Mouse (Mus musculus) megakaryocyte progenitor cell, adult 5-6 weeks (primary cell): Measurements from ENCODE around the gene Rtl8c. TPM values are rescaled to one million over a fixed set of nuclear protein-coding genes. Genes with fewer than 3 reads are reported as not detected.
"Not testable (repeated sequence)": the region's sequence is repeated elsewhere in the genome, so short reads cannot be mapped to it uniquely, and the experiment has no call there.

Source experiments
- ATAC-seq: replicated peaks from 2 replicates; pipeline ENCODE4 v1.8.0; 2016; ENCODE audit warnings: mild to moderate bottlenecking, moderate TSS enrichment, inconsistent platforms; ENCODE audit not compliant: poor library complexity
- total RNA-seq, 2 experiments: library from RNA; stranded (forward) in 1 of 2; stranded (reverse) in 1 of 2; fragments of 157-497, 149-512 nt in 1 of 2; fragments of 200-1000 nt in 1 of 2; gene quantifications; 2 replicates each; pipeline versions ENCODE4 v1.2.3 to v1.2.4; 2015 to 2017

The Rtl8c gene
- 3.6 and 13.3 TPM in 2 replicates for total RNA-seq (2015)
- total RNA-seq (2017) = 8.4 TPM in 1 of 2 replicates, not detected in the other

- ATAC-seq = peak; percentile 97
Measured at GRCm38 (mm10) chrX:53607242-53608121, at the start of gene Rtl8c. Gene Rtl8c, plus strand, starts transcription at chrX:53608032.

GRCm38 (mm10) chrX:53579311-53579710 lies 28.5 kb upstream of the Rtl8c start:
- ATAC-seq = no peak

GRCm38 (mm10) chrX:53581407-53581806 lies 26.4 kb upstream of the Rtl8c start:
- not testable (repeated sequence) for ATAC-seq

DNA sequence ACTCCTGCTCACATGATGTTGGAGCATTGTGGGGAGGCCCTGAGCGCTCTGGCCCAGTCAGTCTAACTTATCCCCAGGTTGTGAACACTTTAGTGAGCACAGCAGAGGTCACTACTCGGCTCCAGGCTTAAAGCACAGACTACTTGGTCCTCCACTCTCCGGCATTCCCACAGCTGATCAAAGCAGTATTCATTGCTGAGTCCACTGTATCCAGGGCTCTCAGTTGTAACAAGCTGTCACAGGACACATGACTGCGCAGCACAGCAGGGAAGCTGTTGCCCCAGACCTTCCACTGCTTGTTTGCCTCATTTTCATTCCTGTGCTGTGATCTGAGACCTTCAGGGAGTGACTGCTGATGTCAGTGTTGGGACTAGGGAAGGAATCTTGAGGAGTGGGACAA lies 24.4 kb upstream of the Rtl8c start:
- not testable (repeated sequence) for ATAC-seq

GRCm38 (mm10) chrX:53599993-53600392 lies 7.8 kb upstream of the Rtl8c start:
- peak; percentile 71 for ATAC-seq

DNA sequence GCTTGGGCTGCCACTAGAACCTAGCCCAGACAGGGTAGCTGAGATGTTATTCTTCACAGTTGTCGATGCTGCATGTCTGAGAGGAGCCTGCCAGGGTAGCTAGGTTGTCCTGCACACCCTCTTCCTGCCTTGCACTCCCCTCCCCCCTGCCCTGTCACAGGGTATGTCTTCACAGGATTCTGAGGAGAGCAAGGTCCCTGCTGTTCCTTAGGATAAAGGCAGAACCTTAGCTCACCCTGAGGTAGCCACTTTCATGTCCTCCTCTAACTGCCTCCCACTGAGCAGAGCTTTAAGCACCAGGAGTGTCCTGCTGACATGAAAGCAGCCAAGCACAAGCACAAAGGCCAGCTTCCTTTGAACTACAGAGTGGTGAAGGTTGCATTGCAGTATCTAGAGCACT lies 1.7 kb upstream of the Rtl8c start:
- ATAC-seq = not testable (repeated sequence)

DNA sequence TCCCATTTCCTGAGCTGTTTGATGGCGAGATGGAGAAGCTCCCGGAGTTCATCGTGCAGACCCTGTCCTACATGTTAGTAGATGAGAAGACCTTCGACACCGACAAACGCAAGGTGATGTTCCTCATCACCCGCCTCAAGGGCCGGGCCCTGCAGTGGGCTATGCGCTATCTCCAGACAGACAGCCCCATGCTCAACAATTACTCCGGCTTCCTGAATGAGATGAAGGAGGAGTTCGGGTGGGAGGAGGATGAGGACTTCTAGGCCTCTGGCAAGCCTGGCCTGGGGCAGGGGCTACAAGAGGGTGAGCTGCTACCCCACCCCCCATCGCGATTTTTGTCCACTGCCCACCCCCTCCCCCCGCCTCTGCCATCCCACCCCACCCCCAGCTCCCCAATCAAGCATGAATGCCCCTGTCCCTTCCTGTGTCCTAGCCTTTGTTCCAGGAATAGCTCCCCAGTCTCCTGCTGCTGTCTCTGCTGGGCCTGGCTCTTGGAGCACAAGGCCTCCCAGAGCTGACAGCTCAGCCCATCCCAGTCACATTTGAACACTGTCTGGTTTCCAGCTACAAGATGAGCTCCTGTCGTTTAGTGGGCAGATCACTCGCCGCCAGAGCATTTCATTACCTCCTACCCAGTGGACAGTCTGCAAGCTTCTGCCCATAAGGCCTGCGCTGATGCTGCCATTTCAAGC lies 436 bp downstream of the Rtl8c start:
- 0 out of 2 replicates have a peak, but pooled peaks have one; percentile 3 for ATAC-seq

- ATAC-seq = not testable (repeated sequence)
Measured at GRCm38 (mm10) chrX:53608879-53609278, 1.0 kb downstream of the Rtl8c start, which contains the start of gene Gm14597. Gene Gm14597, minus strand, starts transcription at chrX:53608979.

GRCm38 (mm10) chrX:53610571-53610970 lies 2.7 kb downstream of the Rtl8c start:
- peak; percentile 78 for ATAC-seq

DNA sequence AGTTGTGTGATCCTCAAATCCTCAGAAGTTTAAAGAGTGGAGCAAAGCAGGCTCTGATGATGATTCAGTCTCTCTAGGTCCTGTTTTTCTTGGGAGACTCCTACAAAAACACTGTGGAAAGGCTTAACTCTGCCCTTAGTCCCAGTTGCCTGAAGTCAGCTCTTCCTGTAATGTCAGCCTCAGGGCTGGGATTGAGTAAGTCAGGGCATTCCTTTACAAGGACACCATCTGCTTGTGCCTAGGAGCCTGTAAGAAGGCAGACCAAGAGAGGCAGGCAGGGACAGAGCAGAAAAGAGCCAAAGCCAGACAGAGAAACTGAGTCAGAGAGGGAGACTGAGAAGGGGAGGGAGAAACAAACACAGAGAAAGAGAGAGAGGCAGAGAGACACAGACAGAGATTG lies 3.6 kb downstream of the Rtl8c start:
- ATAC-seq = not testable (repeated sequence)

DNA sequence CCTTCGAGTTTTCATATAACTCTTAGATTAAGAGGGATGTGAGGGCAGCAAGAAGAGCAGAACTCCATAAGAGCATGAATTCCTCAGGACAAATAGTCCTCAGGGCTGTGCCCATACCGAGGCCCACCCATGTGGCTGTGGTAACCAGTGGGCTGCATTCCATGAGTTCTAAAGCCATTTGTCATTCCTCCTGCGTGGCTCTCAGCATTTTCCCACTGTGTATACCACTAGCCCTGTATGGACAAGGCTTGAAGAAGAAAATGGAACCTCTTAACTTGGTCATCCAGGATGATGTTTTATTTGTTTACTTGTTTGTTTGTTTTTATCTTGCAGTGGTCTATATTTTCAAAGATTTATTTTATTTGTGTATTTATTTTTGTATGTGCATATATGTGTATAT lies 30.3 kb downstream of the Rtl8c start:
- not testable (repeated sequence) for ATAC-seq

- not testable (repeated sequence) for ATAC-seq
Measured at GRCm38 (mm10) chrX:53642604-53642979, 34.8 kb downstream of the Rtl8c start.

DNA sequence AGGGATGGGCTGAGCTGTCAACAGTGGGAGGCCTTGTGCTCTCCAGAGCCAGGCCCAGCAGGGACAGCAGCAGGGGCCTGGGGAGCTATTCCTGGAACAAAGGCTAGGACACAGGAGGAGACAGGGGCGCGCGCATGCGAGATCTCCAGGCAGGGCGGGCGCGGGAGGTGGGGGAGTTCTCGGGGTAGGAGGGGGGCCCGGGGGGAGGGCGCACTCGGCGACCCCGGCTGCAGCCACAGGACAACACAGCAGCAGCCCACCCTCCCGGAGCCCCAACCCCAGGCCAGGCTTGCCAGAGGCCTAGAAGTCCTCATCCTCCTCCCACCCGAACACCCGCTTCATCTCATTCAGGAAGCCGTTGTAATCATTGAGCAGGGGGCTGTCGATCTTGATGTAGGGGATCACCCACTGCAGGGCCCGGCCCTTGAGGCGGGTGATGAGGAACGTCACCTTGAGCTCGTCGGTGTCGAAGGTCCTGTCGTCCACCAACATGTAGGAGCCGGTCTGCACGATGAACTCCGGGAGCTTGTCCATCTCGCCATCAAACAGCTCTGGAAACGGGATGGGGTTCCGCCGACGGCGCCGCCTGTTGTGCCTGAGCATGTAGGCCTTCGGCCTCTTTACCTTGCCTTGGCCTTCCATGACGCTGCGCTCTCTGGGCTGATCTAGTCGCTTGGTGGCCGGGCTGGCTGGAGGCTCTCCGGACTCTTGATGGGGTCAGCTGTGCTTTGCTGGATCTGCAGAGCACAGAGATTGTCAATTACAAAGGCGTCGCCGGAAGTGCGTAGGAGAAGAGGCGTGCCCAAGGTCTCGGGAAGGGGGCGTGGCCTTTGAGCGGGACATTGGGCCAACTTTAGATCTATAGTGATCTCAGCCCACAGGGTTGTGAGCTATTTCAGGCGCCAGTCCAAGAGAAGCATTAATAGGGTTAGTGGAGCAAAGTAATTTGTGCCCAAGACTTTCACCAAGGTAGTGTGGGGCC lies 35.4 kb downstream of the Rtl8c start, which contains the start of gene Rtl8a:
Gene Rtl8a (minus strand): TSS at position 703 of the 982 bp plus-strand sequence.
- peak; percentile 99 for ATAC-seq

DNA sequence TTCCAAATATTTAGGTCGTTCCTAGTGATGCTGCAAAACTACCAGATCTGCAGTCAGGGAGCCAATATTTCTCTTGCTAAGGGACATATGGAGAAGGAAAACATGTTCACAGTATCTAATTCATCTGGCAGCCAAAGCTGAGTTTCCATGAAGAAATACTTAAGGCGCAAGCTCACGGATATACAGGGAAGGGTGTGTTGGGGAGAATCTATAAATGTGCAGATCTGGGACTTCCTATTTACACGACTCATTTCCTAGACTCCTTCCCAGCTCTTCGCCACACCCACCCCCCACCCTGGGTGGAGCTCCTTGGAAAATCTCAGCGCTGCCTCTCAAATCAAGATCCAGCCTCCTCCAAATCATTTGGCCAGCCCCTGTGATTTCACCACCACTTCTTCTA lies 38.1 kb downstream of the Rtl8c start:
- ATAC-seq = no peak

GRCm38 (mm10) chrX:53652917-53653316 lies 45.1 kb downstream of the Rtl8c start:
- peak; percentile 71 for ATAC-seq

Other genes starting within 250 kb of the Rtl8c start
- 30.3 and 30.6 TPM in 2 replicates for gene Mospd1, start 237.5 kb upstream of the Rtl8c start, total RNA-seq (2015)
- 21.4 and 26.9 TPM in 2 replicates for gene Mospd1, start 237.5 kb upstream of the Rtl8c start, total RNA-seq (2017)
- not detected in 2 replicates for gene Etd, start 173.1 kb upstream of the Rtl8c start, total RNA-seq (2015)
- gene Etd, start 173.1 kb upstream of the Rtl8c start, total RNA-seq (2017) = not detected in 2 replicates
- not detected in 2 replicates for gene Gm14597, start 947 bp downstream of the Rtl8c start, total RNA-seq (2015)
- not detected in 2 replicates for gene Gm14597, start 947 bp downstream of the Rtl8c start, total RNA-seq (2017)
- gene Rtl8a, start 35.6 kb downstream of the Rtl8c start, total RNA-seq (2015) = 9.8 and 11.0 TPM in 2 replicates
- gene Rtl8a, start 35.6 kb downstream of the Rtl8c start, total RNA-seq (2017) = 3.3 and 7.3 TPM in 2 replicates
- gene Rtl8b, start 62.4 kb downstream of the Rtl8c start, total RNA-seq (2015) = 12.8 and 15.5 TPM in 2 replicates
- 3.3 and 7.5 TPM in 2 replicates for gene Rtl8b, start 62.4 kb downstream of the Rtl8c start, total RNA-seq (2017)
- gene 4930502E18Rik, start 116.8 kb downstream of the Rtl8c start, total RNA-seq (2015) = not detected in 2 replicates
- not detected in 2 replicates for gene 4930502E18Rik, start 116.8 kb downstream of the Rtl8c start, total RNA-seq (2017)
- gene 1700013H16Rik, start 149.8 kb downstream of the Rtl8c start, total RNA-seq (2015) = not detected in 2 replicates
- not detected in 2 replicates for gene 1700013H16Rik, start 149.8 kb downstream of the Rtl8c start, total RNA-seq (2017)
- gene Zfp36l3, start 168.4 kb downstream of the Rtl8c start, total RNA-seq (2015) = not detected in 2 replicates
- gene Zfp36l3, start 168.4 kb downstream of the Rtl8c start, total RNA-seq (2017) = not detected in 2 replicates
- gene Xlr, start 189.7 kb downstream of the Rtl8c start, total RNA-seq (2015) = 3.2 and 3.3 TPM in 2 replicates
- 1.2 and 1.8 TPM in 2 replicates for gene Xlr, start 189.7 kb downstream of the Rtl8c start, total RNA-seq (2017)